Mouse (Mus musculus): ENCODE results near the gene Eefsec.

GRCm38 (mm10) chr6:88340761-88341160, 105.6 kb downstream of the Eefsec start:
- no peak for TF ChIP-seq GATA1 (IDR thresholded peaks at IDR 0.05; ENCODE audit: low read length)
- TF ChIP-seq TAL1 (IDR thresholded peaks at IDR 0.05; ENCODE audit: low read length): no peak

Data from erythroblast, embryonic 14.5 days (primary cell).